Mouse (Mus musculus) kidney, postnatal 0 days (tissue): ENCODE measurements at regions not wholly inside any gene's neighbourhood (a gene's known extent, or its start where the extent isn't known, plus 50 kb on each side); places are given as distances from the start of the nearest gene placed in this dataset.
"Not testable (repeated sequence)": the region's sequence is repeated elsewhere in the genome, so short reads cannot be mapped to it uniquely, and the experiment has no call there.

Experiments used
- ATAC-seq: fragments of 200-750 bp; cut with Nextera tagmentation; replicated peaks from 2 replicates; pipeline ENCODE4 v1.8.0; 2017; ENCODE audit warnings: low read depth, moderate number of reproducible peaks, moderate TSS enrichment, moderate library complexity; ENCODE audit not compliant: low FRiP score
- DNase-seq: peaks from one replicate; pipeline ENCODE4 v3.0.0-alpha.2; 2016; ENCODE audit warnings: low spot score
- H3K27ac ChIP-seq: fragments of 300-500 bp; sonication (generic); 2 replicates; pipeline ENCODE4 v1.5.1; 2014; ENCODE audit warnings: mild to moderate bottlenecking
- H3K27me3 ChIP-seq: fragments of 300-500 bp; sonication (generic); 2 replicates; pipeline ENCODE4 v1.6.1; 2014; ENCODE audit warnings: low read length, mixed read lengths; ENCODE audit not compliant: insufficient read depth
- H3K36me3 ChIP-seq: fragments of 300-500 bp; sonication (generic); 2 replicates; pipeline ENCODE4 v1.6.1; 2014; ENCODE audit warnings: low read length, mixed read lengths; ENCODE audit not compliant: insufficient read depth
- H3K4me1 ChIP-seq: fragments of 300-500 bp; sonication (generic); replicated peaks from 2 replicates; pipeline ENCODE4 v1.6.1; 2014; ENCODE audit warnings: antibody characterized with exemption, low read length, mixed read lengths; ENCODE audit not compliant: insufficient read depth
- H3K4me2 ChIP-seq: fragments of 300-500 bp; sonication (generic); 2 replicates; pipeline ENCODE4 v1.6.1; 2014; ENCODE audit warnings: mild to moderate bottlenecking, low read length, moderate library complexity, mixed read lengths
- H3K4me3 ChIP-seq: fragments of 300-500 bp; sonication (generic); replicated peaks from 2 replicates; pipeline ENCODE4 v1.5.1; 2014; ENCODE audit warnings: low read depth, low read length
- H3K9ac ChIP-seq: fragments of 300-500 bp; sonication (generic); 2 replicates; pipeline ENCODE4 v1.6.1; 2014; ENCODE audit warnings: low read depth, low read length
- H3K9me3 ChIP-seq: fragments of 300-500 bp; sonication (generic); replicated peaks from 2 replicates; pipeline ENCODE4 v1.6.1; 2016; ENCODE audit warnings: low read length, inconsistent platforms, mixed read lengths
- CTCF ChIP-seq: IDR thresholded peaks from 2 replicates; pipeline ENCODE4 v1.5.1; 2016; ENCODE audit warnings: antibody characterized with exemption, low read depth, mild to moderate bottlenecking, moderate library complexity
- WGBS: fragments of 180-500 bp; shearing (Covaris S2); extraction: QIAGEN DNeasy Blood & Tissue Kit; methylation state at CpG from one replicate; pipeline ENCODE4 v1.1.7; 2014; 5-methylcytosine and 5-hydroxymethylcytosine counted together

DNA sequence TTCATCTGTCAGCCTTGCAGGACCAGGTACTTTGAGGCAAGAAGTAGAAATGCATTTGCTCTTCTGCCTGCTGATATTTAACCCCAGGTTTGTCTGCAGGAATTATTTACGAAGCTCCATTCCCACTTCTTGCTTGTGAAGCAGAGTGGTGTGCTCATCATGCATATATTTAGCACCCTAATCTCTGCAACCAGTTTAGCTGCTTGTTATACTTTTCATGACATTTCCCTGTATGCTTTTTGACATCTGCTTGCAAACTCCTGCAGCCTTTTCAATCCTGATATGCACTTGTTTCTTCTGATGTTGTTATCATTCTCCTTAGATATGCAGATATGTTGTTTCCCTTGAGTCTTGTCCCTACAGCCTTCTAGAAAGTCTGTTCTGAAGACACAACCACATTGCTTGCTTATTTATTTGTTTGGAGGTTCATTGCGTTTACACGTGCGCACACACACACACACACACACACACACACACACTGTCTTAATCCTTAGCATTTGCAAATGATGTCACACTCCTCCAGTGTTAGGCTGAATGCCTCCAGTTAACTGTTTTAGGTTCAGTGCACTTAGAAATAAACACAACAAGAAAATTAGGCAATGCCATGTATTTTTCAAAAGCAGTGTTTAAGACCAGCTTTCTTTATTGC is 836.3 kb downstream of the Cetn3 start:
- Histone ChIP-seq H3K36me3 (no peaks in the 10 kb centered on the region), H3K4me3 (no peak overlapping the region), H3K27ac (no peak overlapping the region), H3K4me1 (no peaks in the 10 kb centered on the region), H3K9me3 (no peaks in the 10 kb centered on the region), H3K9ac (no peak overlapping the region), H3K4me2 (no peak overlapping the region), H3K27me3 (no peaks in the 10 kb centered on the region)
- ATAC-seq = no peak
- TF ChIP-seq CTCF = no peak
- WGBS = 81% methylated on average over 4 of the region's 4 CpGs
- DNase-seq = no peak

DNA sequence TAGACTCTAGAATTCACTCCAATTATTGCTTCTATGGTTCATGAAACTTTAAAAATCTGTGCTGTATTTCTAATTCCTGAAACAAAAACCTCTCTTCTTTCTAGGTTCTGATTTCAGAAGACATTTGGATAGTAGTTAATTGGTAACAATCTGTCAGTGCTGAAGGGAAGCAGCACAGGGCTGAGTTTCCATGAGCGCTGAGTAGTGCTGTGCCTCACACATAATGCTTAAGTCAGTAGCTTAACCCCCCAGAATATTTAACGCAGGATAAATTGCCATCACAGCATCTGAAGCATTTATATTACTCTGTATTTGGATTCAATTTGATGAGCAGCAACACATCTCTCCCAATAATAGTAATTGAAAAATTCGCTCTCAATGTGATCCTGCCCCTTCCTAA is 837.2 kb downstream of the Cetn3 start:
- H3K4me3 ChIP-seq = no peak overlapping the region
- H3K27me3 ChIP-seq = no peaks in the 10 kb centered on the region
- H3K9ac ChIP-seq = no peak overlapping the region
- no peak overlapping the region for H3K4me2 ChIP-seq
- no peaks in the 10 kb centered on the region for H3K36me3 ChIP-seq
- H3K9me3 ChIP-seq = no peaks in the 10 kb centered on the region
- 74% methylated on average over 3 of the region's 3 CpGs for WGBS
- no peak for DNase-seq
- H3K4me1 ChIP-seq = no peaks in the 10 kb centered on the region
- H3K27ac ChIP-seq = no peak overlapping the region
- no peak for ATAC-seq
- no peak for TF ChIP-seq CTCF

GRCm38 (mm10) chr13:82620749-82621148 is 837.9 kb downstream of the Cetn3 start:
- Histone ChIP-seq H3K27me3 (no peaks in the 10 kb centered on the region), H3K36me3 (no peaks in the 10 kb centered on the region), H3K9me3 (no peaks in the 10 kb centered on the region), H3K9ac (no peak overlapping the region), H3K4me2 (no peak overlapping the region), H3K4me1 (no peaks in the 10 kb centered on the region), H3K27ac (no peak overlapping the region), H3K4me3 (no peak overlapping the region)
- DNase-seq (peak; percentile 21), ATAC-seq (no peak)
- no peak for TF ChIP-seq CTCF
- 66% methylated on average over 1 of the region's 1 CpGs for WGBS

- ATAC-seq, H3K4me1 ChIP-seq, H3K27ac ChIP-seq, H3K4me3 ChIP-seq, DNase-seq, H3K4me2 ChIP-seq, H3K27me3 ChIP-seq, H3K9me3 ChIP-seq, H3K9ac ChIP-seq, H3K36me3 ChIP-seq: not testable (repeated sequence)
Measured at GRCm38 (mm10) chr13:82628727-82629126, 845.9 kb downstream of the Cetn3 start.
